Mouse (Mus musculus): ENCODE measurements around the gene Gata2. TPM values are rescaled to one million over a fixed set of nuclear protein-coding genes. Genes with fewer than 3 reads are reported as not detected.

The Gata2 gene
- polyA plus RNA-seq, 1 experiment from 2014 or later = 68.9 TPM

DNA sequence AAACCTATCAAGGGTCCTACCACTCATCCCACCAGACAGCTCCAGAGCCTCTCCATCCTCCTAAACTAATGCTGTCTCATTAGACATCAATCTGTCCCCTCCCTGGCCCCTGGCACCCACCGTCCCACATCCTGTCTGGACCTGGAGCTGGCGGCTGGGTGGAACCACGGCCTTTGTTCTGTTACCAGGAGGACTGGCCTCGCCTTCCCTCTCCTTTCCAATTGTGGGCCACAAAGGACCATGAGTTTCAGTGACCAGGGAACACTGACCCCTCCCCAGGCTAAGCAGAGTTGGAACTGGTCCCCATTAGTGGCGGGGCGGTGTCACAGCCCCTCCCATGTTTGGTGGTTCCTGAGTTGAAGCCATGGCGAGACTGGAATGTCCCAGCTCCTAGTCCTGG lies 33.8 kb downstream of the Gata2 start:
- no peak overlapping the region for H3K4me3 ChIP-seq (ENCODE audit: low read length)
- H3K36me3 ChIP-seq (ENCODE audit: insufficient read depth, low read length) = no peaks in the 10 kb centered on the region
- H3K4me2 ChIP-seq (replicated peaks; ENCODE audit: low read depth, low read length) = no peak overlapping the region
- no peaks in the 10 kb centered on the region for H3K27me3 ChIP-seq (ENCODE audit: insufficient read depth, low read length)
- peaks cover 22% of the 10 kb centered on the region; the same call in 1 of the 2 replicates for H3K4me1 ChIP-seq (ENCODE audit: insufficient read depth, low read length)
- 41% methylated on average over 7 of the region's 7 CpGs for WGBS
- H3K9ac ChIP-seq (replicated peaks; ENCODE audit: low read length) = no peak overlapping the region
- no peaks in the 10 kb centered on the region for H3K9me3 ChIP-seq (ENCODE audit: low read length)
- no peak for ATAC-seq (ENCODE audit: low FRiP score, low TSS enrichment)
- H3K27ac ChIP-seq (ENCODE audit: low read length) = no peak overlapping the region

DNA sequence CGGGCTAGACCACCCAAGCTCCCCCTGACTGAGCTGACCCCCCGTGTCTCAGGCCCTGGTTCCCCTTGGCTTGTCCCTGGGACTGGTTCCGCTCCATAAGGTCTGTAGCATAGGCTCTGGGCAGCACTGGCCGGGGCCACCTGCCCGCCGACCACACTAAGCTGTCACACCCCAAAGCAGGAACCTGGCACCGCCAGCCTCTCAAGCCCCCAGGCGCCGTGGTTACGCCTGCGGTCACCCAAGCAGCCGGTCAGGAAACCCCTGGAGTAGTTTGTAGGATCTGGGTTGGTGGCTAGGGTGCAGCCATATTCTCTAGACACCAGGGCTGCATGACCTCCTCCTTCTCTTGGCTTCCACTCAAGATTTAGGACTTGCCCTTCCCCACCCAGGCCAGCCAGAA lies 35.5 kb downstream of the Gata2 start:
- Histone ChIP-seq H3K27ac (ENCODE audit: low read length) (no peak overlapping the region), H3K27me3 (ENCODE audit: insufficient read depth, low read length) (no peaks in the 10 kb centered on the region; the same call in 1 of the 2 replicates), H3K9ac (replicated peaks; ENCODE audit: low read length) (no peak overlapping the region), H3K4me2 (replicated peaks; ENCODE audit: low read depth, low read length) (no peak overlapping the region), H3K9me3 (ENCODE audit: low read length) (no peaks in the 10 kb centered on the region), H3K4me1 (ENCODE audit: insufficient read depth, low read length) (peaks cover 22% of the 10 kb centered on the region; the same call in 1 of the 2 replicates), H3K4me3 (ENCODE audit: low read length) (no peak overlapping the region), H3K36me3 (ENCODE audit: insufficient read depth, low read length) (no peaks in the 10 kb centered on the region)
- WGBS = 46% methylated on average over 12 of the region's 12 CpGs
- ATAC-seq (ENCODE audit: low FRiP score, low TSS enrichment) = peak; percentile 46; the same call in 1 of the 2 replicates

DNA sequence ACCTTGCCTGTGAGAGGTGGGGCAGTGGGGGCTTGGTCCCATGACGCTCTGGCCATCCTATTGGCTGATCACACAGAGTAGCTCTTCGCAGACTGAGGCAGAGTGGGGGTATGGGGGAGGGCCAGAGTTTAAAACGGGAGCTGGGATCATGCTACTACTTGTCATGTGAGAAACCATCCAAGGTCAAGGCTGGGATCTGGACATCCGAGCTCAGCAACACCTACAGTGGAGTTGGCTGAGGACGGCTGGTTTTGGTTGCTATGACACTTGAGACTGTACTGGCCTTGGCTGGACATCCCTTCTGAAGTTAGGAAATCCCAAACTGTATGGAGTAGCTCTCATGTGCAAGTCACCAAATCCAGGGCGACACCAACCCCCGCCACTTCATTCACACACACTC lies 38.1 kb downstream of the Gata2 start:
- no peak overlapping the region for H3K4me2 ChIP-seq (replicated peaks; ENCODE audit: low read depth, low read length)
- no peak overlapping the region for H3K9ac ChIP-seq (replicated peaks; ENCODE audit: low read length)
- H3K36me3 ChIP-seq (ENCODE audit: insufficient read depth, low read length) = no peaks in the 10 kb centered on the region
- H3K9me3 ChIP-seq (ENCODE audit: low read length) = no peaks in the 10 kb centered on the region
- peaks cover 27% of the 10 kb centered on the region for H3K4me1 ChIP-seq (ENCODE audit: insufficient read depth, low read length)
- H3K4me3 ChIP-seq (ENCODE audit: low read length) = no peak overlapping the region
- H3K27me3 ChIP-seq (ENCODE audit: insufficient read depth, low read length) = peaks cover 17% of the 10 kb centered on the region
- no peak overlapping the region for H3K27ac ChIP-seq (ENCODE audit: low read length)
- 57% methylated on average over 7 of the region's 7 CpGs for WGBS
- no peak for ATAC-seq (ENCODE audit: low FRiP score, low TSS enrichment)

DNA sequence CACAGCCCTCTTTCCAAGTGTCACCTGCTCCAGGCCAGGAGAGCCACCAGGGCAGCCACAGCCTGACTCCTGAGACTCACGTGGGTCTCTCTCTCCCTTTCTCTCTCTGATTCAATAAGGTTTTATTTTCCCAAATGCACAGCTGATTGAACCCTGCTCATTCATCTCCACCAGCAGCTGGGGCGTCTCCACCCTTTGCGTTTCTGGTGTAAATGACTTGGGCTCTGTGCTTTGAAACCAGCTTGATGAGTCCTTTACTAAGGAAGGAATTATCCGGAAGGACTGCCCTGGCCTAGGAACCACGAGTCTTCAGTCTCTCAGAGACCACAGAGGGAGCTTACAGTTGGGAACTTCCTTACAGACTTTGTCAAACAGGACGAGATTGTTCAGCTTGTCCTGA lies 38.5 kb downstream of the Gata2 start:
- H3K27ac ChIP-seq (ENCODE audit: low read length) = no peak overlapping the region
- no peak overlapping the region for H3K9ac ChIP-seq (replicated peaks; ENCODE audit: low read length)
- H3K9me3 ChIP-seq (ENCODE audit: low read length) = no peaks in the 10 kb centered on the region
- H3K4me3 ChIP-seq (ENCODE audit: low read length) = no peak overlapping the region
- WGBS = 56% methylated on average over 6 of the region's 6 CpGs
- H3K4me2 ChIP-seq (replicated peaks; ENCODE audit: low read depth, low read length) = no peak overlapping the region
- H3K27me3 ChIP-seq (ENCODE audit: insufficient read depth, low read length) = peaks cover 17% of the 10 kb centered on the region
- ATAC-seq (ENCODE audit: low FRiP score, low TSS enrichment) = no peak
- no peaks in the 10 kb centered on the region for H3K36me3 ChIP-seq (ENCODE audit: insufficient read depth, low read length)
- peaks cover 26% of the 10 kb centered on the region for H3K4me1 ChIP-seq (ENCODE audit: insufficient read depth, low read length)

DNA sequence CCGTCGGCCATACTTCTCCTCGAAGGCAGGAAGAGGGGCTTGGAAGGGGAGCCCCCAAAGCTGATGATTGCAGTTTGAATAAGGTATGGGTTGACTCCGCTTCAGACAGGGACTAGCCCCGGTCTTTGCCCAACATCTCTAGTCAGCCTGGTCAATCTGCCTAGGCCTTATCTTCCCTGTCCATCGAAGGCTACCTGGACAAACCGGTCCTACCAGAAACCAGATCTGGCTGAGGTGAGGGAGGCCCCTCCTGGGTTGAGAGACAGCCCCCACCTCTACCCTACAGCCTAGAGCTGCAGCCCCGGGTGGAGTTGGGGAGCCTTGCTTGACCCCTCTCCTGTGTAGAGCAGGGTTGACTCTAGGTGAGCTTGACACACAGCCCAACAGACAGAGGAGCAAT lies 40.3 kb downstream of the Gata2 start:
- H3K27ac ChIP-seq (ENCODE audit: low read length) = peak overlapping the region; percentile 54
- peak; percentile 64 for ATAC-seq (ENCODE audit: low FRiP score, low TSS enrichment)
- 71% methylated on average over 8 of the region's 8 CpGs for WGBS
- peaks cover 17% of the 10 kb centered on the region for H3K27me3 ChIP-seq (ENCODE audit: insufficient read depth, low read length)
- no peaks in the 10 kb centered on the region for H3K36me3 ChIP-seq (ENCODE audit: insufficient read depth, low read length)
- no peak overlapping the region for H3K9ac ChIP-seq (replicated peaks; ENCODE audit: low read length)
- no peaks in the 10 kb centered on the region for H3K9me3 ChIP-seq (ENCODE audit: low read length)
- peaks cover 21% of the 10 kb centered on the region for H3K4me1 ChIP-seq (ENCODE audit: insufficient read depth, low read length)
- no peak overlapping the region for H3K4me3 ChIP-seq (ENCODE audit: low read length)
- H3K4me2 ChIP-seq (replicated peaks; ENCODE audit: low read depth, low read length) = no peak overlapping the region

DNA sequence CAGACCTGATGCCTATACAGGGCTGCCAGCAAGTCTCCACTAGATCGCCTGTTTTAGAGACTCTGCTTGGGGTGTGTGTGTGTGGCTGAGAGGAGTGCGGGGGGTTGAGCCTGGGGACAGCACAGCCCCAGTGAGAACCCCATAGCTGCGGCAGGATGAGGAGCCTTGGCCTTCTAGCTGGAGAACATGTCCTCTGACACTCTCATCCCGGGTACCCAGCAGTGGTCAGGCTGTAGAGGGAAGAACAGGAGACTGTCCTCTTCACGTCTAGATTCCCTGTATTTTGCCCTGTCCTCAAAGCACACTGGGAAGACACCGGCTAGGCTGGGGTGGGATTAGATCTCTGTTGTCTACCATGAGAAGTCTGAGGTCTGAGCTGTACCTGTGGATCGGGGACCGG lies 41.8 kb downstream of the Gata2 start:
- no peak overlapping the region for H3K4me3 ChIP-seq (ENCODE audit: low read length)
- H3K27ac ChIP-seq (ENCODE audit: low read length) = no peak overlapping the region
- ATAC-seq (ENCODE audit: low FRiP score, low TSS enrichment) = no peak

DNA sequence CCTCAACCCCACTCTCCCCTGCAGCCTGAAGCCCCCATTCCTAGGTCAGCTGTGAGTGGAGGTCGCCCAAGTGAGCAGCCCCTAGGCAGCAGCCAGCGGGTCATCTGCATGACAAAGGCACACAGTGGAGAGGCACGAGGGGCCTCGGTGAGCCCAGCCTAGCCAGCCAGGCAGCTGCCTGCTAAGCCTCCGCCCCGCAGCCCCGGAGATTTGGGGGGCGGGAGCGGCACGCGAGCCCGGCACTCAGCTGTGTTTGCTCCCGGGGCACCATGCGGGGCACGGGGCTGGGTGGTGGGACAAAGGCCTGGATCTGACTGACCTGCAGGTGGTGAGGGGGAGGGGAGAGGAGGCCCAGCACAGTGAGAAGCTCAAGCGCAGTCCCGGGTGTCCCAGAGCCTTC lies 42.3 kb downstream of the Gata2 start:
- H3K4me2 ChIP-seq (replicated peaks; ENCODE audit: low read depth, low read length) = peak overlapping the region; percentile 27; the same call in 1 of the 2 replicates
- no peak overlapping the region for H3K27ac ChIP-seq (ENCODE audit: low read length)
- no peaks in the 10 kb centered on the region for H3K36me3 ChIP-seq (ENCODE audit: insufficient read depth, low read length)
- no peak overlapping the region for H3K4me3 ChIP-seq (ENCODE audit: low read length)
- peaks cover 15% of the 10 kb centered on the region for H3K4me1 ChIP-seq (ENCODE audit: insufficient read depth, low read length)
- H3K9ac ChIP-seq (replicated peaks; ENCODE audit: low read length) = peak overlapping the region; percentile 51
- peaks cover 22% of the 10 kb centered on the region for H3K27me3 ChIP-seq (ENCODE audit: insufficient read depth, low read length)
- no peaks in the 10 kb centered on the region for H3K9me3 ChIP-seq (ENCODE audit: low read length)
- ATAC-seq (ENCODE audit: low FRiP score, low TSS enrichment) = 0 out of 2 replicates have a peak, but pooled peaks have one; percentile 5
- WGBS = 6% methylated on average over 17 of the region's 17 CpGs

More for the DNA sequence above, 41.8 kb downstream of the Gata2 start:
- no peaks in the 10 kb centered on the region for H3K36me3 ChIP-seq (ENCODE audit: insufficient read depth, low read length)
- H3K27me3 ChIP-seq (ENCODE audit: insufficient read depth, low read length) = peaks cover 19% of the 10 kb centered on the region
- 26% methylated on average over 8 of the region's 8 CpGs for WGBS
- peaks cover 15% of the 10 kb centered on the region for H3K4me1 ChIP-seq (ENCODE audit: insufficient read depth, low read length)
- no peaks in the 10 kb centered on the region for H3K9me3 ChIP-seq (ENCODE audit: low read length)
- H3K9ac ChIP-seq (replicated peaks; ENCODE audit: low read length) = peak overlapping the region; percentile 51; the same call in 1 of the 2 replicates
- H3K4me2 ChIP-seq (replicated peaks; ENCODE audit: low read depth, low read length) = no peak overlapping the region

DNA sequence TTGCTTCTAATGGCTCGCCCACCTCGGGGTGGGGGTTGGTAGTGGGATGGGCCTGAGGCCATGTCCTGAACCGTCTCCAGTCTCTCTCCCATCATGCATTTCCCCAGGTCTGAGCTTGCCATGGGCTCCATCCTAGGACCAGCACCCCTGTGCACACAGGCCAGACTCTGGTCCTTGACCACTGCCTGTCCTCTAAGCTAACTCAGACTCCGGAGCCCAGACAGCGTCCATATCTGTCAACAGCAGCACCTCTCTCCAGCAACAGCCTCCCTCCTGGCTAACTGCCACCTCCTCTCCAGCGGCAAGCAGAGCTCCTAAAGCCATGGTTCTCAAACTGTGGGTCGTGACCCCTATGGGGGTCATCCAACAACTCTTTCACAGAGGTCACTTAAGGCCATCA lies 42.8 kb downstream of the Gata2 start:
- WGBS = 21% methylated on average over 7 of the region's 7 CpGs
- ATAC-seq (ENCODE audit: low FRiP score, low TSS enrichment) = no peak
- H3K36me3 ChIP-seq (ENCODE audit: insufficient read depth, low read length) = no peaks in the 10 kb centered on the region
- peaks cover 15% of the 10 kb centered on the region for H3K4me1 ChIP-seq (ENCODE audit: insufficient read depth, low read length)
- peaks cover 22% of the 10 kb centered on the region for H3K27me3 ChIP-seq (ENCODE audit: insufficient read depth, low read length)
- H3K9me3 ChIP-seq (ENCODE audit: low read length) = no peaks in the 10 kb centered on the region
- H3K4me3 ChIP-seq (ENCODE audit: low read length) = no peak overlapping the region
- no peak overlapping the region for H3K9ac ChIP-seq (replicated peaks; ENCODE audit: low read length)
- 0 out of 2 replicates have a peak overlapping the region, but pooled peaks have one; percentile 27 for H3K4me2 ChIP-seq (replicated peaks; ENCODE audit: low read depth, low read length)
- H3K27ac ChIP-seq (ENCODE audit: low read length) = no peak overlapping the region

DNA sequence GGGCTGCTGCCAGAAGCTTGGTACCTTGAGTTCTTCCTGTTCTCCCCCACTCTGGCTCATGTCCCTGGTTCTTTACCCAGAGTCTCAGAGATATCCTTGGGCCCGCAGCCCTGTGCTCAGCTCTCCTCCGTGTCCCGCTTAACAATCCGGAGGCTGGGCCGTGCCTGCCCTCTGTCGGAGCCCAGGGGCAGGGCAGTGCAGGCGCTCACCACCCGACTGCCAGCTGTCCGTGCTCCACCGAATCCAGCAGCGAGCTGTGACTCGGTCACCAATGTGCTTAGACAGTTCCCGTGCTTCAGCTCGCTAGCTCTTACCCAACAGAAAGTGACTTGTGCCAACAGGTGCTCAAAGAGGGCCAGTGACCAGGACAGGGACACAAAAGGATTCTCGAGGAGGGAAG lies 48.9 kb downstream of the Gata2 start:
- ATAC-seq (ENCODE audit: low FRiP score, low TSS enrichment) = peak; percentile 84
- H3K4me2 ChIP-seq (replicated peaks; ENCODE audit: low read depth, low read length) = peak overlapping the region; percentile 19; the same call in 1 of the 2 replicates
- H3K9me3 ChIP-seq (ENCODE audit: low read length) = no peaks in the 10 kb centered on the region
- 0 out of 2 replicates have a peak, but pooled peaks cover 4% of the 10 kb centered on the region for H3K4me1 ChIP-seq (ENCODE audit: insufficient read depth, low read length)
- H3K4me3 ChIP-seq (ENCODE audit: low read length) = no peak overlapping the region
- H3K27me3 ChIP-seq (ENCODE audit: insufficient read depth, low read length) = peaks cover 5% of the 10 kb centered on the region; the same call in 1 of the 2 replicates
- H3K9ac ChIP-seq (replicated peaks; ENCODE audit: low read length) = no peak overlapping the region
- 2% methylated on average over 15 of the region's 15 CpGs for WGBS
- no peak overlapping the region for H3K27ac ChIP-seq (ENCODE audit: low read length)
- no peaks in the 10 kb centered on the region for H3K36me3 ChIP-seq (ENCODE audit: insufficient read depth, low read length)

DNA sequence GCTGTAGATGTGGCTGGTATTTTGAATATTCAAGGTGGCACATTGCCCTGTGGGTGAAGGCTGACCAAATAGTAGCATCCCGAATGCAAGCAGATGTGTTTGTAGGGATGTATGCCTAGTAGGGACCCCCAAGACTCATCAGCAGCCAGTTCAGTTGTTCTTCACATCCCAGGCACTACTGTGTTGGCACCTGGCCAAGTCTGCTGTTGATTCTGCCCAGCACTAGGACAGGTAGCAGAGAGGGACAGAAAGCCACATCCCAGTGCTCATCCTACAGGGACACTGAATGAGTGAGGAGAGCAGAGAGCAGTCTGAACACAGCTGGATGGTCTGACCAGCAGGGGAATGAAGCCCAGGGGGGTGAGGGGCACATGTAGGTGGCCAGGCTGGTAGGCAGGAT lies 55.5 kb downstream of the Gata2 start:
- H3K4me3 ChIP-seq (ENCODE audit: low read length) = no peak overlapping the region
- no peak for ATAC-seq (ENCODE audit: low FRiP score, low TSS enrichment)
- no peaks in the 10 kb centered on the region for H3K27me3 ChIP-seq (ENCODE audit: insufficient read depth, low read length)
- WGBS = 88% methylated on average over 1 of the region's 1 CpGs
- H3K36me3 ChIP-seq (ENCODE audit: insufficient read depth, low read length) = no peaks in the 10 kb centered on the region
- no peaks in the 10 kb centered on the region for H3K4me1 ChIP-seq (ENCODE audit: insufficient read depth, low read length)
- H3K27ac ChIP-seq (ENCODE audit: low read length) = no peak overlapping the region
- H3K9ac ChIP-seq (replicated peaks; ENCODE audit: low read length) = no peak overlapping the region
- H3K4me2 ChIP-seq (replicated peaks; ENCODE audit: low read depth, low read length) = no peak overlapping the region
- no peaks in the 10 kb centered on the region for H3K9me3 ChIP-seq (ENCODE audit: low read length)

Data from kidney, embryonic 16.5 days (tissue).